Mouse (Mus musculus) heart, embryonic 15.5 days (tissue): ENCODE results near the gene Rflna. TPM values are rescaled to one million over a fixed set of nuclear protein-coding genes. Genes with fewer than 3 reads are reported as not detected.
A peak's percentile ranks its signal among the peaks of the same experiment; 100 is the strongest.

ENCODE experiments used
- ATAC-seq: fragments of 200-750 bp; cut with Nextera tagmentation; replicated peaks from 2 replicates; pipeline ENCODE4 v1.8.0; 2017; ENCODE audit warnings: low read depth, moderate TSS enrichment; ENCODE audit not compliant: insufficient number of reproducible peaks, insufficient read depth, low FRiP score
- H3K27ac ChIP-seq: fragments of 300-500 bp; sonication (generic); 2 replicates; pipeline ENCODE4 v1.5.1; 2015; ENCODE audit warnings: mild to moderate bottlenecking, inconsistent platforms
- H3K27me3 ChIP-seq: fragments of 300-500 bp; sonication (generic); 2 replicates; pipeline ENCODE4 v1.6.1; 2015; ENCODE audit warnings: inconsistent platforms
- H3K36me3 ChIP-seq: fragments of 300-500 bp; sonication (generic); 2 replicates; pipeline ENCODE4 v1.6.1; 2015; ENCODE audit warnings: mild to moderate bottlenecking, inconsistent platforms
- H3K4me1 ChIP-seq: fragments of 300-500 bp; sonication (generic); replicated peaks from 2 replicates; pipeline ENCODE4 v1.6.1; 2015; ENCODE audit warnings: inconsistent platforms
- H3K4me2 ChIP-seq: fragments of 300-500 bp; sonication (generic); 2 replicates; pipeline ENCODE4 v1.6.1; 2015; ENCODE audit warnings: inconsistent platforms, mild to moderate bottlenecking, moderate library complexity
- H3K4me3 ChIP-seq: fragments of 300-500 bp; sonication (generic); 2 replicates; pipeline ENCODE4 v1.5.1; 2015; ENCODE audit warnings: mild to moderate bottlenecking, inconsistent platforms
- H3K9ac ChIP-seq: fragments of 300-500 bp; sonication (generic); 2 replicates; pipeline ENCODE4 v1.6.1; 2015; ENCODE audit warnings: mild to moderate bottlenecking, inconsistent platforms
- H3K9me3 ChIP-seq: fragments of 300-500 bp; sonication (generic); replicated peaks from 2 replicates; pipeline ENCODE4 v1.6.1; 2016; ENCODE audit warnings: inconsistent platforms
- WGBS: fragments of 180-500 bp; shearing (Covaris S2); methylation state at CpG from one replicate; pipeline ENCODE4 v1.1.7; 2015; ENCODE audit warnings: mixed read lengths; 5-methylcytosine and 5-hydroxymethylcytosine counted together
- polyA plus RNA-seq: library from polyadenylated mRNA; unstranded; fragments of >200 nt; fragmentation: Nextera tagmentation; extraction: Ambion mirVana; gene quantifications from 2 replicates; pipeline ENCODE4 v1.2.1, GENCODE M21; 2015

Rflna gene
- polyA plus RNA-seq, 1 experiment from 2014 or later, result 1.3 TPM

DNA sequence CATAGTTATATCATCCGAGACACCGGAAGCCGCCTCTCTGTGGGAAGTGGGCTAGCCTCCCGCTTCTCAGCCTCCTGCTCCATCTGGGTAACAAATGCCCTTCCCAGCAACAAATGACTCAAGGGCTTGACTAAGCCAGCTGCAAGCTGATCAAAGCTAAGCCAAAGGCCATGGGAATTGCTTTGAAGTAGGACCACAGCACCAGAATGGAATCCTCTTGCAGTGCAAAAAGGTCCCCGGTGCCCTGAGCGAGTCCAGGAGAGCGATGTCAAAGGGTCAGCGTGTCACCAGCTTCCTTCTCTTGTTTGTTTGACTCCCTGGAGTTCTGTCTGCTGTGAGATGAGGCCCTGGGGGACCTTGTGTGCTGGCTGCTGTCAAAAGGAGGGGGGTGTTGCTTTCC is 33.2 kb upstream of the Rflna start:
- WGBS, result 41% methylated on average over 8 of the region's 8 CpGs

DNA sequence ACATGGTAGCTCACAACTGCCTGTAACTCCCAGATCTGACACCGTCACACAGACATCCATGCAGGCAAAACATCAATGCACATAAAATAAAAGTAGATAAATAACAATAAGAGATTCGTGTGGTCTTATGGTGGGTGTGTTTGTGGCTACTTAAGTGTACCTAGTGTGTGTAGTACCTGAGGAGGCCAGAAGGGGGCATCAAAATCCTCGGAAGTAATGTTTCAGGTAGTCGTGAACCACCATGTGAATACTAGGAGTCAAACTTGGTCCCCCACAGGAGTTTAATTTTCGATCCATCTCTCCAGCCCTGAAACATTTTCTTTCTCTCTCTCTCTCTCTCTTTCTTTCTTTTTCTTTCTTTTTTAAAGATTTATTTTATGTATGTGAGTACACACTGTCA is 16.8 kb upstream of the Rflna start:
- Histone ChIP-seq H3K4me2 (no peak overlapping the region), H3K9me3 (no peaks in the 10 kb centered on the region), H3K4me3 (no peak overlapping the region), H3K36me3 (no peaks in the 10 kb centered on the region), H3K9ac (no peak overlapping the region), H3K4me1 (peaks cover 12% of the 10 kb centered on the region), H3K27me3 (no peaks in the 10 kb centered on the region), H3K27ac (no peak overlapping the region)
- ATAC-seq, result no peak
- WGBS, result 85% methylated on average over 5 of the region's 5 CpGs

More for the DNA sequence above, 33.2 kb upstream of the Rflna start:
- Histone ChIP-seq H3K36me3 (no peaks in the 10 kb centered on the region), H3K9ac (no peak overlapping the region), H3K27ac (no peak overlapping the region), H3K4me3 (no peak overlapping the region), H3K4me2 (no peak overlapping the region), H3K9me3 (no peaks in the 10 kb centered on the region; the same call in 1 of the 2 replicates), H3K4me1 (no peaks in the 10 kb centered on the region), H3K27me3 (no peaks in the 10 kb centered on the region)
- ATAC-seq, result no peak

DNA sequence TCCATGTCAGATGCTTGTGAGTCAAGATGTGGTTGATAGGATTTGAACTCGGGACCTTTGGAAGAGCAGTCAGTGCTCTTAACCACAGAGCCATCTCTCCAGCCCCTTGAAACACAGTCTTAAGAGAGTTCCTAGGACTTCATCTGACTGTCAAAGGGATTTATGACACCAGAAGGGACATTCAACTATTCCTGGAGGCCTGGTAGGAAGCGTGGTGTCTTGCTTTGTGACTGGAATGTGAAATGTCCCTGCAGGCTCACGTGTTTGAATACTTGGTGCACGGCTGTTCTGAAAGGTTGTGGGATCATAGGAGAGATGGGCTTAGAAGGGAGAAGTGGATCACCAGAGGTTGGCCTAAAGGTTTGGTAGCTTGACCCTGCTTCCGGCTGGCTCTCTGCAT is 16.4 kb upstream of the Rflna start:
- Histone ChIP-seq H3K4me2 (no peak overlapping the region), H3K4me3 (no peak overlapping the region), H3K9ac (no peak overlapping the region), H3K9me3 (no peaks in the 10 kb centered on the region), H3K27me3 (no peaks in the 10 kb centered on the region), H3K4me1 (peaks cover 12% of the 10 kb centered on the region), H3K36me3 (no peaks in the 10 kb centered on the region), H3K27ac (no peak overlapping the region)
- no peak for ATAC-seq
- 81% methylated on average over 5 of the region's 5 CpGs for WGBS

DNA sequence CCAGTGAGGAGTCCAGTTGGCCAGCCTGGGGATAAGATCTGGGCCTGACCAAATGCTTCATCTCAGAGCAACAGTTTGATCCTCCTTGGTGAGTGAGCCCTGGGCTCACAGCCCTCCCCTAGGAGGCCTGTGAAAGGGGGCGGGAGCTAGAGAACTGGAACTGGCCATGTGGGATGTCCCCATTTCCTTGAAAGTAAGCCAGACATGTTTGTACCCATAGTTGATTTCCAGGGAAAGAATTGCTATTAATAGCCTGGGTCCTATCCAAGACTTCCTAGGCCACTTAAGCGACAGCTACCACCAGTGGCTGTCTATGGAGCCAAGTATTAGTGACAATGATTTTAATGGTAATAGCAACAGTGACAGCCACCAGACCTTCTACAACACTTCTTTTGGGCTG is 13.3 kb upstream of the Rflna start:
- peak; percentile 57; the same call in 1 of the 2 replicates for ATAC-seq
- Histone ChIP-seq H3K27me3 (no peaks in the 10 kb centered on the region), H3K9ac (no peak overlapping the region), H3K4me3 (no peak overlapping the region), H3K27ac (peak overlapping the region; percentile 32; the same call in 1 of the 2 replicates), H3K4me2 (no peak overlapping the region), H3K4me1 (peaks cover 25% of the 10 kb centered on the region), H3K9me3 (no peaks in the 10 kb centered on the region), H3K36me3 (no peaks in the 10 kb centered on the region)
- 50% methylated on average over 2 of the region's 2 CpGs for WGBS

DNA sequence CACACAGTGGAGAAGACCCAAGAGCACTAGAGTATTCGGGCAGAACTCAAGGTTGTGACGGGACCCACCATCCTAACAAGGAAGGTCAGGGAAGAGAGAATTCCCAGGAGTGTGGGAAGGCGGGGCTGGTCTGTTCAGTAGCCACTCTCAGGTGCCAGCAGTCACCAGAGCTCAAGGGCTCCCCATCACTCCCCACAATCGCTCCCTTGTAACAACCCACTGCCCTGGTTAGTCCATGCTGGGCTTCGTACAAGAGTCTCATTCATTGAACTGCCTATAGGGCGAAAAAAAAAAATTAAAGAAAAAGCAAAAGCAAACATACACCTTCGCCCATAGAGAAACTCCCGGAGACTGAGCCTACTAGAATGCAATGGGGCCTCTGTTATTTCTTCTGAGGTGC is 10.7 kb upstream of the Rflna start:
- Histone ChIP-seq H3K4me3 (no peak overlapping the region), H3K27me3 (no peaks in the 10 kb centered on the region), H3K27ac (peak overlapping the region; percentile 69), H3K9ac (no peak overlapping the region), H3K9me3 (no peaks in the 10 kb centered on the region), H3K36me3 (no peaks in the 10 kb centered on the region), H3K4me1 (peaks cover 29% of the 10 kb centered on the region), H3K4me2 (no peak overlapping the region)
- ATAC-seq, result no peak
- 79% methylated on average over 8 of the region's 8 CpGs for WGBS

DNA sequence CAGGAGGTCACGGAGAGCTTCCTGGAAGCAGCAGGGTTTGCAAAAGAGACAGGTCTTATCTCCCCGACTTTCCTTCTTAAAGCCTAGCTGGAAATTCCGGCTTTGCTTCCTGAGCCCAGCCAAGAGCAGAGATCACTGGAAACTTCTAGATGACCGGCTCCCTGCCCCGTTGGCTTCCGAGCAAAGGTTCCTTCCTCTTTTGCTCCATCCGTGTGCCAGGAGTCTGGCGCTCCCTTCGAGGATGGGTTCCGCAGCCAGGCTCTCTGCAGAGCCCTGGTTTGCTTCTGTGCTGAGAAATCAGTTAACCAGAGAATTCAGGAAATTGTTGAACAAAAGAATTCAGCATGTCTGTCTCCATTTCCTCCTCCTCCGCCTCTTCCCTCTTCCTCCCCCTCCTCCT is 10.1 kb upstream of the Rflna start:
- H3K4me3 ChIP-seq, result no peak overlapping the region
- ATAC-seq, result peak; percentile 37; the same call in 1 of the 2 replicates
- no peaks in the 10 kb centered on the region for H3K9me3 ChIP-seq
- no peaks in the 10 kb centered on the region for H3K27me3 ChIP-seq
- peaks cover 29% of the 10 kb centered on the region for H3K4me1 ChIP-seq
- H3K4me2 ChIP-seq, result no peak overlapping the region
- H3K36me3 ChIP-seq, result no peaks in the 10 kb centered on the region
- no peak overlapping the region for H3K9ac ChIP-seq
- peak overlapping the region; percentile 69 for H3K27ac ChIP-seq
- 48% methylated on average over 11 of the region's 11 CpGs for whole genome bisulfite sequencing

DNA sequence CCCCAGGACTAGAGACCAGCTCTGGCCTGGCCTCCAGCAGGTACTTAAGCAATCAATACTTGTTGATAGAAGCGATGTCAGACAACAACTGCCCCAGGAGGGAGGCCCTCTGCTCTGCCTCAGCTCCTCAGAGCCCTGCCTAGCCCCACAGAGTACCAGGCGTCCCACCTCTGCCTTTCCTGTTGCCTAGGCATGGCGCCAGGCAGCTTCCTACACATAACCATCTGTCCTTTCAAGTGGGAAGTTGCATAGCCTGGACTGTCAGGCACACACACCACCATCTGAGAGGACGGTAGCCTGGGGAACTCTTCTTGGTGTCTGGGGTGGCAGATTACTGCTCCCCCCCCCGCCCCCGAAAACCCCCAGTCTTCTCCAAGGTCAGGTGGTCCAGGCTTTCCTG is 6.2 kb upstream of the Rflna start:
- WGBS, result 50% methylated on average over 6 of the region's 6 CpGs
- H3K27me3 ChIP-seq, result no peaks in the 10 kb centered on the region
- H3K4me3 ChIP-seq, result no peak overlapping the region
- H3K9me3 ChIP-seq, result no peaks in the 10 kb centered on the region
- ATAC-seq, result no peak
- peaks cover 17% of the 10 kb centered on the region for H3K4me1 ChIP-seq
- no peak overlapping the region for H3K27ac ChIP-seq
- no peak overlapping the region; the same call in 1 of the 2 replicates for H3K9ac ChIP-seq
- no peaks in the 10 kb centered on the region for H3K36me3 ChIP-seq
- H3K4me2 ChIP-seq, result no peak overlapping the region

DNA sequence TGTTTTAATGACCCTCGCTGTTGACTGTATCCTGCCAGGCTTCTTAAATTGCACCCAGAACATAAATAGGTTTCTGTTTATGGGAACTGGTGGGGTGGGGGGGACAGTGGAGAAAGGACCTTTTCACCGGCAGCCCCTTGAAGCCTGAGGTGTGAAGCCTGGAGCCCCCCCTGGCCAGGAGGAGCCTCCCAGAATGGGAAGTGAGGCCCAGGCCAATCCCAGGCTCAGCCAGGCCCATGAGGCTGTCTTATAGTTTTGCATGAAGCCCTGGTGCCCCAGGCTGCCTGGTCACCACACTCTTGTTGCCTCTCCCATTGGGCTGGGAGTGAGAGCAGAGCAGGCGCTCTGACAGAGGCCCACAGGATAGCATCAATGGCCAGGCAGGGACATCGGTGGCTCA is 5.1 kb upstream of the Rflna start:
- no peak for ATAC-seq
- Histone ChIP-seq H3K4me2 (no peak overlapping the region), H3K36me3 (no peaks in the 10 kb centered on the region), H3K27ac (no peak overlapping the region), H3K4me3 (no peak overlapping the region), H3K4me1 (peaks cover 10% of the 10 kb centered on the region), H3K27me3 (peaks cover 7% of the 10 kb centered on the region), H3K9me3 (no peaks in the 10 kb centered on the region), H3K9ac (no peak overlapping the region)
- 85% methylated on average over 4 of the region's 4 CpGs for WGBS

DNA sequence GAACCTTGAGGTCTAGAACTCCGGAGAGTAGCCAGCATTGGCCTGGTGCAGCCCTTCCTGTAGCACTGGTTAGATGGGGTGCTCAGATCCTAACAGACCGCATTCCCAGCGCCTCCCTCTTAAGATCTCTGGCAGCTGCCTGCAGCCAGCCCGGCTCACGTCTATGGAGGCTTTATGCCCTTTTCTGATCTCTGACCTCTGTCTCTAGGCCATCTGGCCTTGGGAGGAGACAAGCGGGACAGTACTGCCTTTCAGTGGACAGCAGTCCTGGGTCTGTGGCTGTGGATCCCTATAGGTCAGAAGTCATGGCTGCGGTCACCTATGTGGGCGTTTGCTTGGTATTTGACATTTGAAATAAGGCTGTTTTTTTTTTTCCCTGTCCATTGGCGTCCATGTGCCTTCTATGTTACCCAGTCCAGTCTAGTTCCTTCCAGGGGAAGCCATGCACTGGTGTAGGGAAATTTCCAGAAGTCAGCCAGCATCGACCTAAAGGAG is 2.2 kb upstream of the Rflna start:
- peaks cover 23% of the 10 kb centered on the region for H3K4me1 ChIP-seq
- no peak overlapping the region for H3K4me3 ChIP-seq
- H3K27me3 ChIP-seq, result peaks cover 32% of the 10 kb centered on the region
- no peaks in the 10 kb centered on the region for H3K36me3 ChIP-seq
- H3K4me2 ChIP-seq, result no peak overlapping the region
- H3K9me3 ChIP-seq, result no peaks in the 10 kb centered on the region
- H3K9ac ChIP-seq, result no peak overlapping the region
- WGBS, result 75% methylated on average over 10 of the region's 10 CpGs
- no peak for ATAC-seq
- H3K27ac ChIP-seq, result no peak overlapping the region

DNA sequence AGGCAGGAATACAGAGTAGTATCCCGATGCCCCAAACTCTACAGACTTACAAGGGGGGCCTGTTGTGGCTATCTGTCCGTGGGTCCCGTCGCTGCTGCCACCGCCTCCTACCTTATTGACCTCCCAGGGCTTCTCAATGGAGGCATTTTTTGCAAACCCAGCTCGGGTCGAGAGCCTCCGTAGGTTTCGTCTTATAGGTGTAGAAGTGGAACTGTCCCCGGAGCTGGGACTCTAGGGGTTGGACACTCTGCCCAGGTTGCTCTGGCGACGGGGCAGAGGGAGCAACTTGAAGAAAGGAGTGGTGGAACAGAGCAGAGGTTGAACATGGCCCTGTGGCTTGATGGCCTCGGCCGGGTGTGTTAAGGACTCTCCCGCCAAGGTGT is 843 bp downstream of the Rflna start:
- H3K9ac ChIP-seq, result peak overlapping the region; percentile 53

DNA sequence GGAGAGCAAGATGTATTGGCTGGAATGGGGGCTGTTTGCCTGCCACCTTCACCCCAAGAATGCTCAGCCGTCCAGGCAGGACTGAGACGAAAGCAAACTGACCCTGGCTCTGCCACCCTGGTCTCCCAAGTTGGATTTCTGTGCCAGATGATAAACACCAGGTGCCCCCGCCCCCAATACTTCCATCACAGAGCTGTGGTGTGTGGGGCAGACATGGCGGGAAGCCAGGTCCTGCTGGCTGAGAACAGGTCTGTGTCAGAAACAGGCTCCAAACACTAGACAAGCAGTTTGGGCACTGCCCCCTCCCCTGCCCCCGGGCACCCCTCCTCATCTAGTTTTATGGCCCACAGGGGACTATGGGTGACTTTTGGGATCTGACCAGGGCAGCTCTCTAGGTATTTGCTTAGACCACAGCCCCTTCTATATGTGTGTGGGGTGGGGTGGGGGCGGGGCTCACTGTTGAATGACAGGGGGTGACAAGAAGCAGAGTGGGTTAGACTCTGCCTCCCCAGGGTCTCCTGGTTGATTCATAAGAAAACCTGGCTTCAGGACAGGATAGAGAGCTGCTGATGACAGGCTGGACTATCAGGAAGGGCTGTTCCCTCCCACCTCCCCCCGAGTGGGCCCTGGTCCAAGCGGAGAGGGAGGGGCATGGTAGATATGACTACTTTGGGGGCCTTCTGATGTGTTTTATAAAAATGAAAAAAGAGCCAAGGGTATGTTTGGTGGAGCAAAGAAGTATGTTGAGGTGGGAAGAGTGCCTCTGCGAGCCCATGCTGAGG is 3.0 kb downstream of the Rflna start:
- Histone ChIP-seq H3K4me3 (no peak overlapping the region), H3K4me2 (peak overlapping the region; percentile 44), H3K9me3 (no peaks in the 10 kb centered on the region), H3K36me3 (no peaks in the 10 kb centered on the region), H3K4me1 (peaks cover 45% of the 10 kb centered on the region), H3K27me3 (peaks cover 32% of the 10 kb centered on the region), H3K27ac (0 out of 2 replicates have a peak overlapping the region, but pooled peaks have one; percentile 26), H3K9ac (no peak overlapping the region)
- ATAC-seq, result peak; percentile 41; the same call in 1 of the 2 replicates
- 28% methylated on average over 9 of the region's 9 CpGs for WGBS

More for the DNA sequence above, 843 bp downstream of the Rflna start:
- no peaks in the 10 kb centered on the region for H3K9me3 ChIP-seq
- WGBS, result 11% methylated on average over 15 of the region's 15 CpGs
- peaks cover 32% of the 10 kb centered on the region for H3K27me3 ChIP-seq
- H3K4me2 ChIP-seq, result peak overlapping the region; percentile 77
- H3K36me3 ChIP-seq, result no peaks in the 10 kb centered on the region
- H3K27ac ChIP-seq, result no peak overlapping the region
- no peak for ATAC-seq
- peaks cover 40% of the 10 kb centered on the region for H3K4me1 ChIP-seq
- peak overlapping the region; percentile 44 for H3K4me3 ChIP-seq

DNA sequence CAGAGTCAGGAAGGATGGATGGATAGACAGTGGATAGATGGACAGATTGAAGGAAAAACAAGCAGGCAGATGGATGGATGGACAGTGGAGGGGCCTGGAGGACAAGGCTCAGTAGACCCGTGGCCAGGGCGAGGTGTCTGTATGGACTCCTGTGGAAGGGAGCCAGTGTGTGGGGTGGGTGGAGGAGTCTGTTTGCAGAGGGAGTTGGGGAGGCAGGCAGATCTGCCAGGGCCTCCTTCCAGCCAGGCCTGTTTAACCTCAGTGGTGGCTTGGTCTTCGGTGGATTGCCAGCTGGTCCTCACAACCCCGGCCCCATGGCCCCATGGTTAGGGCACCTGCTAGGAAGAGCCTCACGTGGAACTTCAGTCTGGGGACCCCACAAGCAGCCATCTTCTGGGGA is 3.9 kb downstream of the Rflna start:
- H3K4me1 ChIP-seq, result peaks cover 45% of the 10 kb centered on the region
- H3K4me2 ChIP-seq, result no peak overlapping the region
- no peak for ATAC-seq
- no peaks in the 10 kb centered on the region for H3K36me3 ChIP-seq
- 64% methylated on average over 5 of the region's 5 CpGs for WGBS
- no peak overlapping the region for H3K4me3 ChIP-seq
- no peaks in the 10 kb centered on the region for H3K9me3 ChIP-seq
- 0 out of 2 replicates have a peak overlapping the region, but pooled peaks have one; percentile 26 for H3K27ac ChIP-seq
- H3K9ac ChIP-seq, result no peak overlapping the region
- H3K27me3 ChIP-seq, result peaks cover 32% of the 10 kb centered on the region
